Mouse (Mus musculus): ENCODE results near the gene Afmid.
"Not testable (repeated sequence)": the region's sequence is repeated elsewhere in the genome, so short reads cannot be mapped to it uniquely, and the experiment has no call there.

Afmid gene

GRCm38 (mm10) chr11:117825333-117826101 lies at the start of gene Afmid, which contains the start of gene Tk1:
TSS of gene Afmid (plus strand) at chr11:117825924.
TSS of gene Tk1 (minus strand) at chr11:117826092.
- peak in 1 of 2 experiments; percentile 27 for DNase-seq (ENCODE audit: low spot score in 2 of 2)

GRCm38 (mm10) chr11:117776085-117776792 lies 49.5 kb upstream of the Afmid start:
- DNase-seq (ENCODE audit: low spot score in 2 of 2) = no peak

GRCm38 (mm10) chr11:117777111-117777510 lies 48.6 kb upstream of the Afmid start:
- DNase-seq (ENCODE audit: low spot score in 2 of 2) = peak; percentile 48 to 64

DNA sequence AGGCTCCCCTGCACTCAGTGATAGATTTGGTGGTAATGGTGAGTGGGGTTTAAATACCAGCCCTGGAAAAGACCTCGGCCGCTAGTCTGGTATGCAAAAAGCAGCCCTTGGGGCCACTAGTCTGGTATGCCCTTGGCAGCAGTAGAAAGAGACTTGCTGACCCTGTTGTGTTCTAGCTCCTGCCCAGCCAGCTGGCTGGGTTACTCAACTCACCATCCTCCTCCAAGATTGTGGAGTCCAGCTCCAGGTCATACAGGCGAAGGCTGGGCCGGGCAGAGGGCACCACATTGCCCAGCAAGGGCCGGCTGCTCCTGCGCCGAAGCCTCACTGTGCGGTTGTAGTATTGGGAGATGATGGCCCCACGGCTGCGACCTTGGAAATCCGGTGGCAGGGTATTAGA lies 47.7 kb upstream of the Afmid start:
- no peak for DNase-seq (ENCODE audit: low spot score in 2 of 2)

- DNase-seq (ENCODE audit: low spot score in 2 of 2) = no peak
Measured at GRCm38 (mm10) chr11:117778851-117779433, 46.8 kb upstream of the Afmid start.

GRCm38 (mm10) chr11:117779434-117780198 lies 46.1 kb upstream of the Afmid start:
- peak; percentile 57 to 60 for DNase-seq (ENCODE audit: low spot score in 2 of 2)

DNA sequence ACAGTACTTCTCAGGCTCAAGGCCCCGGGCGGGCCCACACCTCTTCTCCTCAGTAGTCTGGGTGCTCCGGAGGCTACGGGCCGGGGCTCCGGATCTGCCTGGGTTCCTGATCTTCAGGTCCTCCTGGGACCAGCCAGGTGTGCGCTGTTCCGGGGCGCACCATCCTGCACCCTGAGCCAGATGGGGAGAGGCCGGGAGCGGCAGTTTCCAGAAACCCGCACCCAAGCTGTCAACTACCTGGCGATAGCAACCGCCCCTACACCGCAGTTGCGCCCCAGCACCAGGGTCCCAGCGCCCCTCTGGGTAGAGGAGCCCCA lies 45.6 kb upstream of the Afmid start:
- no peak for DNase-seq (ENCODE audit: low spot score in 2 of 2)

DNA sequence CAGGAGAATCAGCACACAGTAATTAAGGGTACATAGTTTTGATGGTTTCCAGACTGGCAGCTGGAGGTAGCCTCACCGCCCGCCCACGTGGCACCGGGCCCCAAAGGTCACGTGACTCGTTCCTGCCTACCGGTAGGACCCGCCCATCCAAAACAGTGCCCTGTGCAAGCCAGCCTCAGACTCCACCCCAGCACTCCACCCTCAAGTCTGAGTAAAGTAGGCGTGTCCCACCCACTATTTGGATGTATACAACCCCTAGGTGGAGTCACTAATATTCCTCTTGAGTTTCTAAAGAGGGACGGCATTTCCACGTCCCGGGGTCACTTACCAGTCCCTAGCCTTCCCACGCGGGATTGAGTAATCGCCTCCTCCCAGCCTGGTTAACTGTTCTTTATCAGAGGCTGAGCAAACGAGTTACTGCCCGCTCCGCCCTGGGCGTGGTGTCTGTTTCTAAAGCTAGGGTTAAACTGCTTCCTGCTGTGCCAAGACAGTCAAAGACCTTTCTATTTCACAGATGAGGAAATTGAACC lies 45.1 kb upstream of the Afmid start:
- peak; percentile 93 to 95 for DNase-seq (ENCODE audit: low spot score in 2 of 2)

GRCm38 (mm10) chr11:117781199-117781821 lies 44.4 kb upstream of the Afmid start:
- peak; percentile 75 to 77 for DNase-seq (ENCODE audit: low spot score in 2 of 2)

- DNase-seq (ENCODE audit: low spot score in 2 of 2) = peak; percentile 64 to 84
Measured at GRCm38 (mm10) chr11:117781993-117782704, 43.6 kb upstream of the Afmid start, which contains the start of the genes Tmc8 and Tmc6. TSS of gene Tmc8 (plus strand) at chr11:117782076. TSS of gene Tmc6 (minus strand) at chr11:117782198.

DNA sequence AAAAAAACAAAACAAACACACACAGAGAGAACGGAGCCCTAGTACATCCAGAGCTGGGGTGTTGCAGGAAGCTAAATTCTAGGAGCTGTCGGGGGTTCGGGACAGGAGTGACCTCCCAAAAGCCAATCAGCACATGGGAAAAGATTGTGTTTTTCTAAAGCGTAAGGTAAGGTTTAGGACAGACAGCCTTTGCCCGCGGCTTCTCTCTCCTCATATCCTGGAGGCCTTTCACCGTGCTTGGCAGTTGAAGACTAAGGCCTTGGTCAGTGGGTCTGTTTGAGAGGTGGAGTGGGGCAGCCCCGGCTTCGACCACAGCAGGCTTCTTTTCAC lies 43.1 kb upstream of the Afmid start:
- no peak for DNase-seq (ENCODE audit: low spot score in 2 of 2)

GRCm38 (mm10) chr11:117783089-117783488 lies 42.6 kb upstream of the Afmid start:
- DNase-seq (ENCODE audit: low spot score in 2 of 2) = peak; percentile 74 to 86

GRCm38 (mm10) chr11:117783683-117784309 lies 41.9 kb upstream of the Afmid start:
- DNase-seq (ENCODE audit: low spot score in 2 of 2) = peak; percentile 35 to 42

GRCm38 (mm10) chr11:117786294-117786693 lies 39.4 kb upstream of the Afmid start:
- peak; percentile 57 to 78 for DNase-seq (ENCODE audit: low spot score in 2 of 2)

- not testable (repeated sequence) for DNase-seq (ENCODE audit: low spot score in 2 of 2)
Measured at GRCm38 (mm10) chr11:117788481-117788880, 37.2 kb upstream of the Afmid start.

GRCm38 (mm10) chr11:117790286-117790685 lies 35.4 kb upstream of the Afmid start:
- peak; percentile 56 to 72 for DNase-seq (ENCODE audit: low spot score in 2 of 2)

GRCm38 (mm10) chr11:117790703-117791440 lies 34.9 kb upstream of the Afmid start:
- DNase-seq (ENCODE audit: low spot score in 2 of 2) = peak in 1 of 2 experiments; percentile 55

DNA sequence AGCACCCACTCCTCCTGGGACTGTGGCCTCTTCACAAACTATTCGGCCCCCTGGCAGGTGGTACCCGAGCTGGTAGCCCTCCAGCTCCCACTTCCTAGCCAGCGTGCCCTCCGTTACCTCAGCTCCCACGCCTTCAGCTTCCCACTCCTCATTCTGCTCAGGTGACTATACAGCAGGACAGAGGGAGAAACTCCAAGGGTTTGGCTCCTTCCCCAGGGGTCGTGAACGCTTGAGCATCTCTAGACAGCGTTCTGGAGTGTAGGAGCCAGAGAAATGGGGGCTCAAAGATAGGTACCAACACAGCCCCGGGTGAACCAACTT lies 34.3 kb upstream of the Afmid start:
- DNase-seq (ENCODE audit: low spot score in 2 of 2) = no peak

DNA sequence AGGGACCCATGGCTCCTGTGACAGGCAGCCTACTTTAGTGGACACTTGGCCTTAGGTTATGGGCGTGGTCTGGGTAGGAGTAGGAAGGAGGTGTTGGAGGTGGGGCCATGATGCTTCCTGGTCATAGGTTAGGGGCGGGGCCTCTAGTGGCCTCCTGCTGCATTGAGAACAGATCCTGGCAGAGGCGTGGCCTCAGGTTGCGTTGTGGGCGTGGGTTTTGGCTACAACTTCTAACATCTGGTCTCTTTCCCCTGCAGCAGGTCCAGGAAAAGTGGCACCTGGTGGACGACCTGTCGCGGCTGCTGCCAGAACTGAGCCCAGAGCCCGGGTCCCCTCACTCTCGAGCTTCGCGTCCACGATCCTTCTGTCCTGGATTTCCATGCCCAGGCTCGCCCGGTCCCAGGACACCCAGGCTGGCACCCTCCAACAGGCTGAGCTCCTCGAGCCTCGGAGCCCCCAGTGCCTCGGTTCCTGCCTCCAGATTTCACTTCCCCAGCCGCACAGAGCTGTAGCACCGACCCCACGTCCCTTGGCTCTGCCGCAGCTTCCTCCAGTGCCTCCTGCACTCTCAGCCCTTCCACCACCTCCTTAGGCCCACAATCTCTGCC lies 33.3 kb upstream of the Afmid start:
- peak; percentile 73 to 83 for DNase-seq (ENCODE audit: low spot score in 2 of 2)

Data from natural killer cell, adult 2 months (primary cell).